Mouse (Mus musculus): ENCODE results near the gene Fer1l5.

Gene Fer1l5

GRCm38 (mm10) chr1:36429511-36429910 lies 57.4 kb downstream of the Fer1l5 start:
- in situ Hi-C loops (cut with MboI, MseI) = no loop called here

GRCm38 (mm10) chr1:36432999-36433398 lies 60.9 kb downstream of the Fer1l5 start:
- in situ Hi-C loops (cut with MboI, MseI) = no loop called here

- in situ Hi-C loops (cut with MboI, MseI) = no loop called here
These were observed 61.5 kb downstream of the Fer1l5 start for GRCm38 (mm10) chr1:36433616-36434015.

- in situ Hi-C loops (cut with MboI, MseI) = no loop called here
These were observed 63.0 kb downstream of the Fer1l5 start for GRCm38 (mm10) chr1:36435071-36435470.

- in situ Hi-C loops (cut with MboI, MseI) = no loop called here
These were observed 64.4 kb downstream of the Fer1l5 start for GRCm38 (mm10) chr1:36436515-36436914.

- in situ Hi-C loops (cut with MboI, MseI) = no loop called here
These were observed 65.1 kb downstream of the Fer1l5 start for GRCm38 (mm10) chr1:36437223-36437622.

- in situ Hi-C loops (cut with MboI, MseI) = loop anchor here (10.0 kb wide), 1 partner anchor 554 kb away; no protein-coding TSS in a partner anchor
These were observed 69.0 kb downstream of the Fer1l5 start for GRCm38 (mm10) chr1:36441101-36441500.

GRCm38 (mm10) chr1:36444471-36445464 lies 72.7 kb downstream of the Fer1l5 start, which contains the start of gene Lman2l:
Gene Lman2l, minus strand, starts transcription at chr1:36445271.
- in situ Hi-C loops (cut with MboI, MseI) = loop anchor here (10.0 kb wide), 1 partner anchor 550 kb away; no protein-coding TSS in a partner anchor

- in situ Hi-C loops (cut with MboI, MseI) = loop anchor here (10.0 kb wide), 1 partner anchor 549 kb away; no protein-coding TSS in a partner anchor
These were observed 73.4 kb downstream of the Fer1l5 start for GRCm38 (mm10) chr1:36445508-36445907.

GRCm38 (mm10) chr1:36446106-36446824 lies 74.2 kb downstream of the Fer1l5 start:
- in situ Hi-C loops (cut with MboI, MseI) = loop anchor here (10.0 kb wide), 1 partner anchor 549 kb away; no protein-coding TSS in a partner anchor

- in situ Hi-C loops (cut with MboI, MseI) = loop anchor here (10.0 kb wide), 1 partner anchor 548 kb away; no protein-coding TSS in a partner anchor
These were observed 74.8 kb downstream of the Fer1l5 start for GRCm38 (mm10) chr1:36446841-36447240.

GRCm38 (mm10) chr1:36454055-36454815 lies 82.1 kb downstream of the Fer1l5 start:
- in situ Hi-C loops (cut with MboI, MseI) = loop anchor here (10.0 kb wide), 1 partner anchor 489 kb away; no protein-coding TSS in a partner anchor

- in situ Hi-C loops (cut with MboI, MseI) = loop anchor here (10.0 kb wide), 1 partner anchor 493 kb away; no protein-coding TSS in a partner anchor
These were observed 85.4 kb downstream of the Fer1l5 start for GRCm38 (mm10) chr1:36457388-36458014.

GRCm38 (mm10) chr1:36458169-36458568 lies 86.1 kb downstream of the Fer1l5 start:
- in situ Hi-C loops (cut with MboI, MseI) = loop anchor here (10.0 kb wide), 1 partner anchor 493 kb away; no protein-coding TSS in a partner anchor

GRCm38 (mm10) chr1:36461829-36462228 lies 89.7 kb downstream of the Fer1l5 start:
- in situ Hi-C loops (cut with MboI, MseI) = no loop called here

GRCm38 (mm10) chr1:36465641-36466160 lies 93.6 kb downstream of the Fer1l5 start:
- in situ Hi-C loops (cut with MboI, MseI) = loop anchor here (5.0 kb wide), 1 partner anchor 83 kb away; no protein-coding TSS in a partner anchor

- in situ Hi-C loops (cut with MboI, MseI) = loop anchor here (5.0 kb wide), 1 partner anchor 85 kb away; no protein-coding TSS in a partner anchor
These were observed 95.4 kb downstream of the Fer1l5 start for GRCm38 (mm10) chr1:36467446-36467845.

GRCm38 (mm10) chr1:36469811-36470444 lies 97.8 kb downstream of the Fer1l5 start:
- in situ Hi-C loops (cut with MboI, MseI) = loop anchor here (5.0 to 10.0 kb wide), 2 partner anchors 88 to 105 kb away; partner anchors contain the start of gene Kansl3

Data from regulatory T cell (primary cell).